Mouse (Mus musculus) liver, embryonic 11.5 days (tissue): Measurements from ENCODE around the gene Cabp7. TPM values are rescaled to one million over a fixed set of nuclear protein-coding genes. Genes with fewer than 3 reads are reported as not detected.

ENCODE experiments used
- ATAC-seq: fragments of 200-750 bp; cut with Nextera tagmentation; replicated peaks from 2 replicates; pipeline ENCODE4 v1.8.0; 2017; ENCODE audit warnings: moderate number of reproducible peaks, mild to moderate bottlenecking, moderate TSS enrichment, moderate library complexity; ENCODE audit not compliant: low FRiP score
- DNase-seq: peaks from one replicate; pipeline ENCODE4 v3.0.0-alpha.2; 2017; ENCODE audit warnings: low spot score
- H3K27ac ChIP-seq: fragments of 300-500 bp; sonication (generic); 2 replicates; pipeline ENCODE4 v1.5.1; 2014; ENCODE audit warnings: mild to moderate bottlenecking, low read depth, low read length, control low read depth
- H3K27me3 ChIP-seq: fragments of 300-500 bp; sonication (generic); replicated peaks from 2 replicates; pipeline ENCODE4 v1.6.1; 2014; ENCODE audit warnings: low read length, mixed read lengths; ENCODE audit not compliant: control insufficient read depth, insufficient read depth
- H3K36me3 ChIP-seq: fragments of 300-500 bp; sonication (generic); 2 replicates; pipeline ENCODE4 v1.6.1; 2014; ENCODE audit warnings: mild to moderate bottlenecking, low read length, moderate library complexity, mixed read lengths; ENCODE audit not compliant: control insufficient read depth, insufficient read depth
- H3K4me1 ChIP-seq: fragments of 300-500 bp; sonication (generic); replicated peaks from 2 replicates; pipeline ENCODE4 v1.6.1; 2014; ENCODE audit warnings: low read length, mixed read lengths; ENCODE audit not compliant: control insufficient read depth, insufficient read depth
- H3K4me2 ChIP-seq: fragments of 300-500 bp; sonication (generic); 2 replicates; pipeline ENCODE4 v1.6.1; 2014; ENCODE audit warnings: mild to moderate bottlenecking, control low read depth, moderate library complexity
- H3K4me3 ChIP-seq: fragments of 300-500 bp; sonication (generic); 2 replicates; pipeline ENCODE4 v1.5.1; 2014; ENCODE audit warnings: low read depth, low read length, control low read depth
- H3K9ac ChIP-seq: fragments of 300-500 bp; sonication (generic); 2 replicates; pipeline ENCODE4 v1.6.1; 2014; ENCODE audit warnings: low read depth, low read length, control low read depth
- H3K9me3 ChIP-seq: fragments of 300-500 bp; sonication (generic); 2 replicates; pipeline ENCODE4 v1.6.1; 2016; ENCODE audit warnings: low read length, inconsistent platforms, mixed read lengths; ENCODE audit not compliant: control insufficient read depth
- WGBS: fragments of 180-500 bp; shearing (Covaris S2); extraction: QIAGEN DNeasy Blood & Tissue Kit; methylation state at CpG from one replicate; pipeline ENCODE4 v1.1.7; 2014; 5-methylcytosine and 5-hydroxymethylcytosine counted together
- polyA plus RNA-seq: library from polyadenylated mRNA; unstranded; fragments of >200 nt; fragmentation: Nextera tagmentation; extraction: Ambion mirVana; gene quantifications from 2 replicates; pipeline ENCODE4 v1.2.1, GENCODE M21; 2014

Gene Cabp7
- polyA plus RNA-seq, 1 experiment from 2014 or later: 0.33 TPM

DNA sequence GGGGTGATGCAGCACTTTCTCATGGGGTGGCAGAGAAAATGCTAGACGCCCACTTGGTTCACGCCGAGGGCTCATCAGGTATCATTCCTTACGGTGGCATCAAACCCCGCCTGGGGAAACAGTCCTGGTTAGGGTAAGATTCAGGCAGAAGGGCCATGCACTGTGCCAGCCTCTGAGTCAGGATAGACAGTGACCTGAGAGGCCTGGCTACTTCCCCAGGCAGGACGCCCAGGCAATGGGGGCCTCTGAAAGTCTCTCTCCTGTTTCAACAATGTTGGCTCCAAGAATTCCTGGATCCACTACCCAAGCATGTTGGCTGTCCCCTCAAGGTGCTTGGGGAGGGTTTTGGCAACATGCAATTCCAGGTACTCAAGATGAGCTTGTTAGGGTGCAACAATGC lies 23.3 kb upstream of the Cabp7 start:
- Histone ChIP-seq H3K9ac (no peak overlapping the region), H3K4me3 (no peak overlapping the region), H3K4me2 (no peak overlapping the region), H3K4me1 (no peaks in the 10 kb centered on the region), H3K36me3 (peaks cover 4% of the 10 kb centered on the region; the same call in 1 of the 2 replicates), H3K27me3 (no peaks in the 10 kb centered on the region), H3K27ac (no peak overlapping the region), H3K9me3 (no peaks in the 10 kb centered on the region)
- DNase-seq: no peak
- ATAC-seq: no peak
- 91% methylated on average over 6 of the region's 6 CpGs for WGBS

- no peak overlapping the region for H3K27ac ChIP-seq
- DNase-seq (no peak), ATAC-seq (no peak)
- H3K9ac ChIP-seq: no peak overlapping the region
- no peaks in the 10 kb centered on the region for H3K9me3 ChIP-seq
- H3K36me3 ChIP-seq: peaks cover 4% of the 10 kb centered on the region; the same call in 1 of the 2 replicates
- no peaks in the 10 kb centered on the region for H3K27me3 ChIP-seq
- no peak overlapping the region for H3K4me2 ChIP-seq
- WGBS: 81% methylated on average over 7 of the region's 7 CpGs
- no peaks in the 10 kb centered on the region for H3K4me1 ChIP-seq
- H3K4me3 ChIP-seq: no peak overlapping the region
Measured at GRCm38 (mm10) chr11:4769293-4769692, 22.7 kb upstream of the Cabp7 start.

DNA sequence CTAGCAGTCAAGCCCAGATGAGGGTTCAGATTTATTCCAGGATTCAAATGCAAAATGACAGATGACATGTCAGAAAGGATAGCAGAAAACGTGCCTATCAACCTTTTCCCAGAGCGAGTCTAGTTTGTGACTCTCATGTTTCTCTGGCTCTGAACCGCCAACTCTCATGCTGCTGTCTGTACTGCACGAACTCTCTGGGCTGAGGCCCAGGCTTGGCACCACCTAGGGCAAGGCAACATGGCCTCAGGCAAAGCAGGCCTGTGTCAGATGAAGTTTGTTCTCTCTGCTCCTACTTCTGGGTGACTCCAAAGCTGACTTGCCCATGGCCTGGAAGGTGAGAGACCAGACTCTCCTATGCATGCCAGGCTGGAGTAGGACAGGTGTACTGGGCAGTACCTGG lies 21.8 kb upstream of the Cabp7 start:
- DNase-seq (no peak), ATAC-seq (no peak)
- H3K27ac ChIP-seq: no peak overlapping the region
- no peak overlapping the region for H3K9ac ChIP-seq
- 84% methylated on average over 4 of the region's 4 CpGs for WGBS
- H3K27me3 ChIP-seq: no peaks in the 10 kb centered on the region
- no peak overlapping the region for H3K4me3 ChIP-seq
- no peak overlapping the region for H3K4me2 ChIP-seq
- no peaks in the 10 kb centered on the region for H3K9me3 ChIP-seq
- no peaks in the 10 kb centered on the region for H3K4me1 ChIP-seq
- H3K36me3 ChIP-seq: peaks cover 4% of the 10 kb centered on the region; the same call in 1 of the 2 replicates

- ATAC-seq: no peak
- Histone ChIP-seq H3K4me2 (no peak overlapping the region), H3K9me3 (no peaks in the 10 kb centered on the region), H3K27me3 (peaks cover 24% of the 10 kb centered on the region), H3K27ac (no peak overlapping the region), H3K4me3 (no peak overlapping the region), H3K36me3 (no peaks in the 10 kb centered on the region), H3K4me1 (no peaks in the 10 kb centered on the region), H3K9ac (no peak overlapping the region)
- WGBS: 56% methylated on average over 5 of the region's 5 CpGs
- no peak for DNase-seq
Measured at GRCm38 (mm10) chr11:4764476-4764875, 17.9 kb upstream of the Cabp7 start.

GRCm38 (mm10) chr11:4763631-4764030 lies 17.1 kb upstream of the Cabp7 start:
- no peak overlapping the region for H3K4me3 ChIP-seq
- no peak overlapping the region for H3K27ac ChIP-seq
- no peaks in the 10 kb centered on the region for H3K9me3 ChIP-seq
- no peak overlapping the region for H3K9ac ChIP-seq
- no peaks in the 10 kb centered on the region for H3K4me1 ChIP-seq
- no peak overlapping the region for H3K4me2 ChIP-seq
- no peak for DNase-seq
- no peaks in the 10 kb centered on the region for H3K36me3 ChIP-seq
- ATAC-seq: no peak
- peaks cover 24% of the 10 kb centered on the region for H3K27me3 ChIP-seq
- 12% methylated on average over 5 of the region's 5 CpGs for WGBS

DNA sequence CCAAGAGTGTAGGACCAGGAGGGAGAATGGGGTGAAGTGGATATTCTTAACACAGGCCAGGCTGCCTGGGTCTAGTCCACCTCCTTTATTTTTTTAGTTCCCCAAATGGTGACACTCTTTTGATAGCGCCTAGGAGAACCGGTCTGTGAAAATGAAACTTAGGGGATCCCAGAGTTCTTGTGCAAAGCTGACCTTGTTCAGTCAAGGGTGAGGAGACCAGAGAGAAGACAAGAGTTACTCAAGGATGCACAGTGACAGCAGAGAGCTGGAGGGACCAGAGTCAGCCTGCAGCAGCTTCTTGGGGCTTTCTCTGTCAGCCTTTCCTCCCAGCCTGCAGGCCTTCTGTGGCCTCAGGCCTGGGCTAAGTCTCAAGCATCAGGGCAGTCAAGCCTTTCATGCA lies 15.9 kb upstream of the Cabp7 start:
- WGBS: 10% methylated on average over 2 of the region's 2 CpGs
- no peaks in the 10 kb centered on the region for H3K36me3 ChIP-seq
- H3K9ac ChIP-seq: no peak overlapping the region
- H3K4me2 ChIP-seq: no peak overlapping the region
- no peak for DNase-seq
- H3K4me1 ChIP-seq: no peaks in the 10 kb centered on the region
- ATAC-seq: no peak
- H3K9me3 ChIP-seq: no peaks in the 10 kb centered on the region
- H3K27ac ChIP-seq: no peak overlapping the region
- peaks cover 24% of the 10 kb centered on the region for H3K27me3 ChIP-seq
- no peak overlapping the region for H3K4me3 ChIP-seq

GRCm38 (mm10) chr11:4761991-4762390 lies 15.4 kb upstream of the Cabp7 start:
- no peaks in the 10 kb centered on the region for H3K4me1 ChIP-seq
- H3K9me3 ChIP-seq: no peaks in the 10 kb centered on the region
- ATAC-seq (no peak), DNase-seq (no peak)
- WGBS: 23% methylated on average over 6 of the region's 6 CpGs
- no peak overlapping the region for H3K9ac ChIP-seq
- no peaks in the 10 kb centered on the region for H3K36me3 ChIP-seq
- H3K4me2 ChIP-seq: no peak overlapping the region
- H3K27me3 ChIP-seq: peaks cover 24% of the 10 kb centered on the region
- H3K4me3 ChIP-seq: no peak overlapping the region
- H3K27ac ChIP-seq: no peak overlapping the region

DNA sequence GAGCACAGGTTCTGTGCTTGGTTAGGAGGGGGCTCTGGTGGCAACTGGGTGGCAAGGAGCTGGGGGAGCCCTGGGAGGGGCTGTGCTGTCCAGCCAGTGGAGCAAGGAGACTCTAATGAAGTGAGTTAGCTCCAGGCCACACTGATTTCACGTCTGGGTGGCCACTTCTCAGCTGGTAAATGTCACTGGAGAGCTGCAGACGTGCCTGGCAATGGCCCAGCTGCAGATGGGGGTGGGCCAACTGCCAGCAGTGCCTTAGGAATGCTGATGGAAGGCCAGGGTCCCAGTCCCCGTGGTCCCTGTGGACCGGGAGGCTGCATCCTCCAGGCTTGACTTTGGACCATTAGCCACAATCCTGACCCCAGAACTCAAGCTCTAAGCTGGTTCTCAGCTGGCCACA lies 13.9 kb upstream of the Cabp7 start:
- no peak for ATAC-seq
- Histone ChIP-seq H3K4me1 (no peaks in the 10 kb centered on the region), H3K9ac (no peak overlapping the region), H3K4me2 (no peak overlapping the region), H3K27me3 (peaks cover 27% of the 10 kb centered on the region), H3K4me3 (no peak overlapping the region), H3K27ac (no peak overlapping the region), H3K9me3 (no peaks in the 10 kb centered on the region), H3K36me3 (no peaks in the 10 kb centered on the region)
- 33% methylated on average over 4 of the region's 4 CpGs for WGBS
- DNase-seq: no peak

DNA sequence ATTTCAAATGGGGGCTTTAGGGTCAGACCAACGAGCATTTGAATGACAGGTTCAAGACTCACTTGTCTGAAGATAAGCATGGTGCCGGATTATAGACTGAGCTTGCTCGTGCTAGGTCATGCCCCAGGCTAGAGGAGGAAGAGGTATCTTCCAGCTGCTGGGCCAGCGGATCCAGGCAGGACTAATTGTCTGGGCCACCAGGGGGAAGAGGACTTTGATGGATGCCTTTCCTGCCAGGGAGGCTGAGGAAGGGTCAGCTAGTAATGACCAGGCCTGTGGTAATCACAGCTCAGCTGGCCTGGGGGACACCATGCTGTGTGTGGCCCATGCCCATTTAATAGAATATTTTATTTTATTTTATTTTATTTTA lies 11.2 kb upstream of the Cabp7 start:
- Histone ChIP-seq H3K27me3 (peaks cover 29% of the 10 kb centered on the region), H3K4me3 (no peak overlapping the region)
- no peak for DNase-seq

More for the DNA sequence above, 11.2 kb upstream of the Cabp7 start:
- Histone ChIP-seq H3K27ac (no peak overlapping the region), H3K4me2 (no peak overlapping the region), H3K9me3 (no peaks in the 10 kb centered on the region), H3K36me3 (no peaks in the 10 kb centered on the region), H3K4me1 (no peaks in the 10 kb centered on the region), H3K9ac (no peak overlapping the region)
- 37% methylated on average over 4 of the region's 4 CpGs for WGBS
- ATAC-seq: no peak
